Mouse (Mus musculus): Measurements from ENCODE around the gene Plpp4. TPM values are rescaled to one million over a fixed set of nuclear protein-coding genes. Genes with fewer than 3 reads are reported as not detected.

Gene Plpp4
- not detected for total RNA-seq (2021)
- long read RNA-seq, experiment 1 = 0 reads
- long read RNA-seq, experiment 2 = 0 reads

DNA sequence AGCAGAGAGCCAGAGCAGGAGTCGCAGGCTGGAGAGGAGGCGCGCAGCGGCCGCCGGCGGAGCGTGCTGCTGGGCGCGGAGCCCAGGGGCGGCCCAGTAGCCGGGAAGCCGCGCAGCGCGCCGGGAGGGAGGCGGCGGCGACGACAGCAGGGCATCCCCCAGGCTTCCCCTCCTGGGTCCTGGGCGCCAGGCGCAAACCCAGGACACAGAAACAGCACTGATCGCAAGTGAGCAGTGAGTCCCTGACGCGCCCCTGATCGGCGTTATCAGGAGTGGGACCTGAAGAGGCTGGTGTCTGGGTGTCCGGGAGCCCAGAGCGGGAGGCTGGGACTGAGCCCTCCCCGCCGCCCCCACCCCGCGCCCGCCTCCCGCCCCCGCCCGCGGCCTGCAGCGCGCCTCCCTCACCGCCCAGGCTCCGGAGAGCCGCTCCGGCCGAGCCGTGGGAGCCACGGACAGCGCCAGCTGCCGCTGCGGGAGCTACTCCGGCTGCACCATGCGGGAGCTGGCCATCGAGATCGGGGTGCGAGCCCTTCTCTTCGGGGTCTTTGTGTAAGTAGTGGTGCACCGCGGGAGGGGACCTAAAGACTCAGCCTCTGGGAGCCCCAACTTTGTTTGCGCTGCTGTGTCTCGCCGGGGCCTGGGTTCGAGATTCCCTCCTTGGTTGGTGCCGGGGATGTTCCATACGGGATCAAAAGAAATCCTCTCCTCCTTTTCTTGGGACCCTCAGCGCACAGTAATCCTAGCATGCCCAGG lies at the start of gene Plpp4:
Gene Plpp4 (plus strand): TSS at position 411 of the 753 bp plus-strand sequence.
- peak; percentile 11 for DNase-seq

DNA sequence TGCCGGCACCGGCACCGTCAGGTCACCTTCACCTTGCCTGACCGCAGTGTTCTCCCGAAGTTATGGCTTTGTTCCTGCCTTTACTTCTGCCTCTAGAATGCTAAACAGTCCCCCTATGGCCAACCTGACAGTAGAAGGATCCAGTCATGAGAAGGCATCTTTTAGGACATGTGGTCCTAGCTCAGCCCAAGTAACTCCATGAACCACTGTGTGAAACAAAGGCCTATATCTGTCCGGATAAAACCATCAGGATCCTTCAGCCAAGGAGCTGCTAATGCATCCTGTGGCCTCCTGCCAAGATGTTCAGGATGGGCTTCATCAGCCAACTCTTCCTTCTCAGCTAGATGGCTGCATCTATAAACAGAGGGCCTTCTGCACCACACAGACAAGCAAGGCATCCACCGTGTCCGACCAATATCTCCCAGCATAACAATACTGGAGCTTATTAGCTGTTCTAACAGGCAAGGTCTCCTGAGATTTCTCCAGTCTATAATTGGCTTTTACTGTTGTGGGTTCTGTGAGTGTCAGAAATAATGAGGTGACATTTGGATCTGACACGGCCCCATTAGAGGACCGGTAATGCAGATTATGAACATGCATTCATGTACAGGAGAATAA lies 40.8 kb upstream of the Plpp4 start:
- no peak for DNase-seq

DNA sequence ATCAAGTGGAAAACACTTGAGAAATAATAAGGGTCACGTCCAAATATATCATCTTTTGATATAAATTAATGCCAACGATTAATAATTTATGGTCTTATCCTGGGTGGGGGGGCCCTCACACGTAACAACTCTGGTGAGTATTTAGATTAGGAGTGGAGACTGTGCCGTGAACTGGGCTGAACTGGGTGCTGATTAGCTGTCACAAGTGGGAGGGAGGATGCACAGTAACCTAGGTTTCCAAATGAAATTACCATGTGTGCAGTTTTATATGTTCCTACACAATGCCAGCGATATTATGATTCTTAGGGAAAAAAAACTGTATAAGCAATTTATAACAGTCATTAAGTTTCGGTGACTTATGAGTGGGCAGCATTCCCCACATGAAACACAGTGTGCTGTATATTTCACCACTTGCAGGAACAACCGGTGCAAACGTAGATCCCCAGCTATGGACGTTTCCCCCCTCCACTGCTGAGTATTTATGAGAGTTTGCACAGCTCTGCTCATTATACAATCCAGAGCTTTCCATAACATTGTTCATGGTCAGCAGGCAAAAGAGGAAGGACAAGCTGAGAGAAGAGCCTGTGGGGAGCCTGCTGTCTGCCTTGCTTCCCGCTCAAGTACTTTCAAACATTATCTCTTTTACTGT lies 40.2 kb upstream of the Plpp4 start:
- no peak for DNase-seq

DNA sequence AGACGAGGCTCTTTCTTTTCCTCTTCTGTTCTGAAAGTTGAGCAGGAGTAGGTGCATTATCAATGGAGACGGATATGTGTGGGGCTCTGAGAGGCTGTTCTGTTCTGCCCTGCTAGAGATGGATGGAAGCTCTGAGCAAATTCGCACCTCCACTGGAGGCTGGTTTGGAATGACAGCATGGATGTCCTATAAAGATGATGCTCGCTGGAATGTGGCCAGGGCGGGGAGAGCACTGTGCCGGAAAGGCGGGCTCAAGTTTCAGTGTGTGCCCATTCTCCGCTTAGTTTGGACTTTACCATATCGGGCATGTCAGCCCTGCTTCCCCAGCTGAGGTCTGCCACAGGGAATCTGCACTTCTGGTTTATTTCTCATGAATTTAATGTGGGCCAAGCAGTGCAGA lies 35.9 kb upstream of the Plpp4 start:
- no peak for DNase-seq

DNA sequence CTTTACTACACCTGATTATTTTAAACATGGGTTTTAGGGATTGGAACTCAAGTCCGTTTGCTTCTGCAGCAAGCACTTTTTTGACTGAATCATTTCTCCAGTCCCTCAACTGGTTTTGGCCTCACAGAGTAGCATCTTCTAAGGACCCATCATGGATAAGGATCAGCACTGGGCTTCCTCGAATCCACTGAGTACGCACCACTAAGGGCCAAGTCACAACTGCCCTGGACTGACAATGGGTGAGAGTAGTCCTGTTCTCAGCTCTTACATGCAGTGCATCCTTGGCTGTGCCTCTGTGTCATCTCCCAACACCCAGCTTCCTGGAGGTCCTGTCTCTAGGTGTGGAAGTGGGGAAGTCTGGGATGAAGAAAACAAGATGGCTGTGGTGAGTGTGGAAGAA lies 35.2 kb upstream of the Plpp4 start:
- no peak for DNase-seq

DNA sequence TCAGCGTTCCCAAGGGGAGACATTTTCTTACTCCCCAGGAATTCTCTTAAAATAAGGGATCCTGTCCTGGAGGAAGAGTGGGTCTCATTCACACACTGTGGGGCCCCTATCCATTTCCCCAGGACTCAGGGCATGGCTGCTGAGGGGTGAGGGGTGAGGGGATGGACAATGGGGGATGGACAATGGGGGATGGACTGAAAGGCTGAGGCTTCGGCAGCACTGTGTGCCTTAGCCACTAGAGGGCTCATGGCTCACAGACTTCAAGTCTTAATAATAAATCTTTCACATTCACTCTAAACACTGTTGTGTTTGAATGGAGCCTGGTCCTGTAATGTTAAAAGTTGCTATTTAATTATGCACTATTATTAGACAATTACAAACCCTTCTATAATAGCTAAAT lies 21.4 kb upstream of the Plpp4 start:
- DNase-seq = no peak

DNA sequence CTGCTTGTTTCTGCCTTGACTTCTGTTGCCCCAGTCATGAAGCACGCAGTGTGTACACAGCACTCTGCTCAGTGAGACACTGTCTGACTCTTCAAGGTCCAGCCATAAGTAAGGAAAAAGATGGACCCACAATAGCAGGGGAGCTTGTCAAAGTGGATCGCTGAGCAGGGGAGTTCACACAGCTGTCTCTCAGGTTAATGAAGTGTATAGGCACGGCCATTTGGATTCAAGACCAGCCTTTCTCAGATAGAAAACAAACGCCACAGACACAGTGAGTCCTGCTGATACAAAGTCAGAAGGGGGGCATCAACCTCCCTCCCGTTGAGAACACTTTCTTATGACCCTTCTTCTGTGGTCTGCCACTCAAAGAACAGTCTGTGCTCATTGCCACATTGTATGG lies 20.8 kb upstream of the Plpp4 start:
- no peak for DNase-seq

DNA sequence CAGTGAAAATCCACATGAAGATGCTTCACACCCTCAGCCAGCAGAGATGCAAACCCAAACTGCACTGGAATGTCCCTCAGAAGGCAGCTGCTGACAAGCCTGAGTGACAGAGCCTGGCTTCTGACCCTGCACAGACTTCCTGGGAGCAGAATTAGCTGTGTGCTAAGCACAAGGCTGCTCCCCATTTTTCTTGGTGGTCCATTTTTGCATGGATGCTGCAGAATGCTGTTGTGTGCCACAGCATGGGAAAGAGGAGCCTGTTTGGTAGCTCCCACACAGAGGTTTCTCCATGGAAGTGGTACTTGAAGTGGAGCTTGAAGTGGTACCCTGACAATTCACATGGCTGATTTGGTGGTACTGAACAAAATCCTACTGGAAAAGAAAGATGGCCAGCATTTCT lies 5.8 kb upstream of the Plpp4 start:
- DNase-seq = no peak

DNA sequence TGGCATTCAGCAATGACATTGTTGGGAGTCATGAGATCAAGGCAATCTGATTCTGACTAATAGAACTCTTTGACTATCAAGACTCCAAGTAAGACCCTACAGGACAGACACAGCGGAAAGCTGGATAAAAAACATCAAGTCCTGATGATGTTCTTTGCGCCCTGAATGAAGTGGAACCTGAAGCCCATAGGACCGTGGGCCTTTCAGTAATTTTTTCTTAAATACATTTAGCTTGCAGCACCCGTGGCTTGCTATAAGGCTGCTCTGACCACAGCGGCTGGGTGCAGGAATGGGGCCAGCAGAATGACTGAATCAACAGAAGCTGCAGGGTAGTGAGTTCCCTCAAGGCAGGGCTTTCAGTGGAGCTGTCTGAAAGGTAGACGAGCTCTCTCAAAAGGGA lies 3.4 kb upstream of the Plpp4 start:
- DNase-seq = no peak

DNA sequence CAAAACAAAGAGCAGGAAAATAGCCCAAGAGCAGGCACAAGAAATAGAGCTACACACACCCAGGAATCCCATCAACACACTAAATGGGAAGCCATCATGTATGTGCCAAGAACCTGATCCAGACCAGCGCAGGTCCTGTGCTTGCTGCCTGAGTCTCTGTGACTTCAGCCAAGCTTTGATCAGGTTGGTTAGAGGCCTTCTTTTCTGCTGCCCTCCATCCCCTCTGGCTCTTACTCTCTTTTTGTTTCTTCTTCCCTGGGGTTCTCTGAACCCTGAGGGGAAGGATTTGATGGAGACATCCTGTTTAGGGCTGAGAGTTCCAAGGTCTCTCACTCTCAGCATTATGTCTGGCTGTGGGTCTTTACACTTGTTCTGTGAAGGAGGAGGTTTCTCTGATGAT lies 2.7 kb upstream of the Plpp4 start:
- no peak for DNase-seq

DNA sequence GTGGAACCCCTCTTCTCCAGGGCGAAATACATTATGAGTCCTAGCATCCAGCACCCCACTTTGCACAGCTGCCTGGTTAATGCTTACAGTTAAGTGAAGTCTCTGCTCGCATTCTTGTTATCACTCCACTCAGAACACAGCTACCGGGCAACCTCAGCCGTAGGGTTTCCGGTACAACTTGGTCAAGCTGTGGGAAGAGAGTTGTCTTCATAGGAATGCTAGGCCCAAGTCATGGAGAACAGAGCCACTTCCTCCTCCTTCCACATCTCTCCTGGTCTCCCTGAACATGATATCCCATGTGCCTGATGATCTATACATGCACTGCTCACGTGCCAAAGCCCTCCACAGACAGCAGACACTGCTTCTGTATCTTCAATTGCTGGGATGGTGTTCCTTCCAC lies 1.4 kb upstream of the Plpp4 start:
- no peak for DNase-seq

DNA sequence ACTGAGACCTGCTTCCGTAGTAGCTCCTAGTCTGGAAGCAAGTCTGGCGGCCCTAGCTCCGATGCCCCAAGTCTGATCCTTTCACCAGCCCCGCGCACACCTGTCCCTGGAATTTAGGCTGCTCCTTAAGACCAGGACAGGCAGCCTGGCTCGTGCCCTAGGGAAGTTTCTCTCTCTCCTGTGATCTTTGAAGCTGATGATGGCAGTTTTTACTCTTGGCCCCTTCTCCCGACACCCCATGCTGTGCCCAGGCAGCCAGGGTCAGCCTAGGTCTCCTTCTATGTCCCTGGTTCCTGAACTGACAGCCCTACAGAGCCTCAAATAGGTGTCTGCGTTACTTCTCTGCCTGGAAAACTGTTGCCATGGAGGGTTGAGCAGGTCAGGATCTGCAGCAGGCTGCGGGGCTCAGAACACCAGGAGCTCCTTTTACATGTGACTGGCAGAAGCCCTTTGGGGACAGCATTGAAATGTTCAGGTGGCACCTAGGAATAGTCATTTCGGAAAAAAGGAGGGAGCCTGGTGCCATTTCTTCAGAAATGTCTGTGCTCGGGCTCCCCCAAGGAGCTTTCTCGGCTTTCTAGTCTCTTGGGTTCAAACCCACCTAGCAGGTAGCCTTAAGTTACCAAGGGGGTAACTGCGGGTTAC lies 665 bp downstream of the Plpp4 start:
- DNase-seq = no peak

DNA sequence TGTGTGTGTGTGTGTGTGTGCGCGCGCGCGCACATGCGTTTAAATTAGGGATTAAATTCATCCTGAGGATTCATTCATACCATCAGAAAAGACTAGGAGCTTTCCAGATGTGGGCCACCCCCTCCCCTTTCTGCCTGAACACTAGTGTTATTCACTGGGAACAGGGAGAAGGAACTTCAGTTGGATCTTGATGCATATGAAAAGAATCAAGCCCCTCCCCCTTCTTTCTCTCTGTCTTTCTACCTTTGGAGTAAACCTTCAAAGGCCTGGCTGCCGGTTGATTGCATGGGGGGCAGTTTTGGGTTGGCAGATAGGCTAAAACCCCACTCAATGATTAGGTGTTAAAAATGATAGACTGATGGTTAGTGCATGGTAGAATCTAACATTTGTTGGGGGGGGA lies 1.5 kb downstream of the Plpp4 start:
- DNase-seq = no peak

DNA sequence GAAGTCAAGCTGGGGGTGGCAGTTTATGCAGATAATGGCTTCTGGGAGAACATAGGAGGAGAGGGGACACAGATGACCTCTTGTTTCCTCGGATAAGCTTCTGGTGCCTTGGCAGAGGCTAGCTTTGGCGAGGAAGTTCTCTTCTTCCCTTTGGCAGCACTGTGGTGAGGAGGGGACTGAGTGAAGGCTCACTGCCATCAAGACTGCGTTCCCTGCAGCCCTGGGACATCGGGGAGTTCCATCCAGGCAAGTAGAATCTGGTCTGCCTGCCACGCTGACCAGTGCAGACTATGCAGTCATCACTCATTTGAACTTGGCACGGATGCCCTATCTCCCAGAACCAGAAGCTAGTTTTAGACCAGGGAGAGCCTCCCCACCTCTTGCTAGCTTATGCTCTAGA lies 2.4 kb downstream of the Plpp4 start:
- DNase-seq = no peak

DNA sequence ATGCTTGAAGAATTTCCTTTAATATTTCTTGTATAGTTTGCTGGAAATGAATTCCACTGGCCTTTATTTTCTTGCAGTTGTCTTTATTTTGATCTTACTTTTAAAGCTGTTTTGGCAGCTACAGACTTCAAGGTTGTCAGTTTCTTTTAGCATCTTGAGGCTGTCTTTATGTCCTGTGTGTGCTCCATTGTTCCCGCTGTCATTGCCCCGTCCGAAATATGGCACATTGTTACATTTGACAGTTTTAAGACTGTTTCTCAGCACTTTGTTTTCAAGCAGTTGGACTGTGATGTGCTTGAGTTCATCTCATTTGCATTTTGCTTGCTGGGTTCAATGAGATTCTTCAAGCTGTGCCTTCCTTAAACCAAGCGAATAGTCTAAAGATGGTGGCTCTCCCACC lies 17.0 kb downstream of the Plpp4 start:
- DNase-seq = no peak

DNA sequence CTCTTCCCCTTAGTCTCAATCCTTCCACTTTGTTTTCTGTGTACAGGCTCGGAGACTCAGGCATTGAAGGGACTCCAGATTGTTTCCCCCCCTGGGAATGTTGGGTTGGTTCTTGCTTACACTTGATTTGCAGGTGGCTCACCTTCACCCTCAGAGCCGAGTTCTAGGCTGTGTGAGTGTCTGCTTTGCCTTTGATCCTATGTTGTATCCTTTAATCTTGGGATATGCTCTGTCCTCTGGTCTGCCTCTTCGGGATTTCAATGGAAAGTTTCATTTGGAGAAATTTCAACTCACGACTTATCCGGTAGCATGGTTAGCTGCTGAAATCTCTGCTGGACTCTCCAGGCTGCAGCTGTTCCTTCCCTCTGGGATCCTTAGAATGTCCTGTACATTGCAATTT lies 17.9 kb downstream of the Plpp4 start:
- no peak for DNase-seq

DNA sequence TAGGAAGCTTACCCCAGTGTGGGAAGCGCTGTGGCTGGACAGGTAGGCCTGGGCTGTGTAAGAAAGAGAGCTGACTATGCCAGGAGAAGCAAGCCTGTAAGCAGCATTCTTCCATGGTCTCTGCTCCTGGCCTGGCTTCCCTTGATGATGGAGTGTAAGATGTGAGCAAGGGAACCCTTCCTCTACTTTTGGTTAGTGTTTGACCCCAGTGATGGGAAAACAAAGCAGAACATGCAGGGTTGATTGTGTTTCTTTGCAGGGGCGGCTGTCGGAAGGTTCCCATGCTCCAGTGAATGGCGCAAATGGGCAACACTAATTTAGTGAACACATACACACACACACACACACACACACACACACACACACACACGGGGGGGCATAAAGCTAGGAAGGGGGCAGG lies 20.9 kb downstream of the Plpp4 start:
- DNase-seq = no peak

DNA sequence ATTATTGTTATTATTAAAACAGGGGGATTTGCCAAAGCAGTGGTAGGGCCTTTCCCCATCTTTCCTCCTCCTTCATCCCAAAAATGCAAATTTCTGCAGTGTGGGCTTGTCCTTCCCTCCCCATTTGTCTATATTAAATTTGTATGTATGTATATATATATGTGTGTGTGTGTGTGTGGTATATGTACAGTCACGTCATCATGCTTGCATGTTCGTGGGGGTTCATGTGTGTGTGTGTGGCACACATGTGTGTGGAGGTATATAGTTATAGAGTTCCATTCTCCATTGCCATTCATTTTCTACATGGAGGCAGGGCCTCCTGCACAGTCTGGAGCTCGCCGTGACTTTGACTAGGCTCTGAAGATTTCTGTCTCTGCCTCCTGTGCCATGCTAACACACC lies 22.0 kb downstream of the Plpp4 start:
- DNase-seq = no peak

DNA sequence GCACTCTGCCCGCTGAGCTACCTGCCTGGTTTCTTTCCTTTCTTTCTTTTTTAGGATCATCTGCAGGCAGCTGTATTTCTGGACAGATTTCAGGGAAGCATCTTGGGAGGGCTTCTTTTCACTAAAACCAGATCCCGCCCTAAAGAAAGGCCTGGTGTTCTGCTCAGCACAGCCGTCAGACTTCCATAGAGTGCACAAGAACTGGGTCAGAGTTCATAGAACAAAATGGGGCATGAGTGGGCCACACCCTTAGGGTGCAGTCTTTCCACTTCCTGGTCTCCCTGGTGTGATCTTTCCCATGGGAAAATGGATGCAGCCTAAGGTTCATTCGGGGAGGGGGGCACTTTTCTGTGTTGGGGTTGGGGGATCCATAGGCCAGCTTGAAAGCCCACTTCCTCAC lies 22.4 kb downstream of the Plpp4 start:
- no peak for DNase-seq

DNA sequence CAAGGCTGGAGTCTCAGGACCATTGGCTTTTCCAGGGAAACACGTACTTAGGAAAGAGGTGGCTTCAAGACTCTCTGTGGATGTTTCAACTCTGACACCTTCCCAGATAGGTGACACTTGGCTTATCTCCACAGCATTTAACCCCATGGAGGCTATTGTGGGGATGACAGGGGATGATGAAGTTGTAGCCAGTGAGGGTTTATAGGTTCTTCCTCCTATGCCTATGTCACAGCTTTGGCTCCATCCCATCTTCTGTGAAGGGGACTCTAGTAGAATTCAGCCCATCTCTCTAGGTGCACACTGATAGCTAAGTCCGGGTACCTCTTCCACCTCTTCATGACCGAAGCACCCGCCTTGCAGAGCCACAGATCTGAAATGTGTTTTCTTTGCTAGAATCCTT lies 25.1 kb downstream of the Plpp4 start:
- no peak for DNase-seq

DNA sequence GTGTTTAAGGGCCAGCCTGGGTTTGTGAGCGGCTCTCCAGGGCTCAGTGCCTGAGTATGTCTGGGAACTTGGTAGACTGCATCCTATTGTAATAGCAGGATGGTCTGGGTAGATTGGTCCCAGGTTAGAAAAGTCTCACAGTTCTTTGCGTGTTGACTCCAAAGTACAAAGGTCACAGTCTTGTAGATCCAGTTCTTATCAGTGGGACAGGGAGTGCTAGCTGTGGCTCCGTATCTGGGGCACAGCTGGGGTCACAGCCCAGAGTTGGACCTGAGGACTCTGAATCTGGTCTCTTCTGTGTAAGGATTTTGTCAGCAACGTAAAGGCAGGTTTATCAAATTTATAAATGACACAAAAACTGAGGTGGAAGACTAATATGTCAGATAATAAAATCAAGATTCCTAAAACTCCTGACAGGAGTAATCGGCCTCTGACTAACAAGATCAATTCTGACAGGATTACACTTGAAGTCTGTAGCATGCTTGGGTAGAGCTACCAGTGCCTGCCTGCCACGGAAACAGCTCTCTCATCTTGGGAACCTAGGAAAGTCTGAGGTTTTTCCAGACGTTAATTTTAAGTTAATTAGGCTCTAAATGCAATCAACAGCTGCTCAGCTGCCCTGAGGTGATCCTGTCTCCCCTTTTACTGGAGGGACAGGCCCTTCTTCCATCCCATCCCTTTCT lies 28.5 kb downstream of the Plpp4 start:
- no peak for DNase-seq

DNA sequence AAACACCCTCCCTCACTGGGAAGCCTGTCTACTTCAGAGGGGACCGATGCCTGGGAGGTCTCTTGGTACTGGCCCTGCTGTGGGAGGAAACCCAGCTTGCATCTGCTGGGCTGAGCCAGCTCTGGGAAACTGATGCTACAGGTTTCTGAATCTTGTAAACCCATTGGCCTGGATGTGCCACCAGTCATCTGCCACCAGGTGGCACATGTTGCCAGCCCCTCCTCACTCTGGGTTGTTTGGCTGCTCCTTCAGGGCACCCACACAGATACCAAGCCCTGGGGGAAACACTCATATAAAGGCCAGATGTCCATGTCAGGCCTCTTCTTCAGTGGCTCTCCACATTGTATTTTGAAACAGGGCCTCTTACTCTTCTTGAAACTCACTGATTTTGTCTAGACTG lies 36.4 kb downstream of the Plpp4 start:
- DNase-seq = no peak

DNA sequence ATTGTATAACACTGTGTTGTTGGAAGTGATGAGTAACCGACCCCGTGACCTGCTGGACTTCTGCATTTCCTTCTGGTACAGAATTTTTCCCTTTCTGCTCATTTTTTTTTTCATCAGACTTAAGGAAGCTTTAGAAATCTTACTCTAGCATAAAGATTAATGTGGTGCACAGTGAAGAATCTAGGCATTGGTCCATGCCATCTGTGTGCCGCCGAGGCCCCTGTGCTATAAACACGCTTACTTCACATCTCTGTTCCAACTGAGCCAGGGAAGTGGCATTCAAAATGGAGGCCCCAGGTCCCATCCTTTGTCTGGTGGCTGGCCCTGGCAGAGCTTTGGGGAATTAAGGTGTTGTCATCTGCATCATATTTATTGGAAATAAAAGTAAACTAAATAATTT lies 44.8 kb downstream of the Plpp4 start:
- no peak for DNase-seq
